Mouse (Mus musculus) lung, embryonic 14.5 days (tissue): ENCODE results near the gene Sugp1. TPM values are rescaled to one million over a fixed set of nuclear protein-coding genes. Genes with fewer than 3 reads are reported as not detected.

ENCODE experiments used
- ATAC-seq: fragments of 200-750 bp; cut with Nextera tagmentation; 2 replicates; pipeline ENCODE4 v1.8.0; 2017; ENCODE audit warnings: mild to moderate bottlenecking, moderate TSS enrichment, moderate library complexity; ENCODE audit not compliant: insufficient read depth
- DNase-seq: peaks from one replicate; pipeline ENCODE4 v3.0.0-alpha.2; 2015
- H3K27ac ChIP-seq: fragments of 300-500 bp; sonication (generic); 2 replicates; pipeline ENCODE4 v1.5.1; 2014; ENCODE audit warnings: low read depth, mild to moderate bottlenecking, moderate library complexity
- H3K27me3 ChIP-seq: fragments of 300-500 bp; sonication (generic); 2 replicates; pipeline ENCODE4 v1.6.1; 2014; ENCODE audit warnings: low read length, control low read depth; ENCODE audit not compliant: insufficient read depth
- H3K36me3 ChIP-seq: fragments of 300-500 bp; sonication (generic); 2 replicates; pipeline ENCODE4 v1.6.1; 2014; ENCODE audit warnings: control low read depth; ENCODE audit not compliant: insufficient read depth
- H3K4me1 ChIP-seq: fragments of 300-500 bp; sonication (generic); 2 replicates; pipeline ENCODE4 v1.6.1; 2014; ENCODE audit warnings: antibody characterized with exemption, control low read depth; ENCODE audit not compliant: insufficient read depth
- H3K4me2 ChIP-seq: fragments of 300-500 bp; sonication (generic); 2 replicates; pipeline ENCODE4 v1.6.1; 2014; ENCODE audit warnings: mild to moderate bottlenecking
- H3K4me3 ChIP-seq: fragments of 300-500 bp; sonication (generic); 2 replicates; pipeline ENCODE4 v1.5.1; 2014; ENCODE audit warnings: low read depth, low read length
- H3K9ac ChIP-seq: fragments of 300-500 bp; sonication (generic); 2 replicates; pipeline ENCODE4 v1.6.1; 2014
- H3K9me3 ChIP-seq: fragments of 300-500 bp; sonication (generic); 2 replicates; pipeline ENCODE4 v1.6.1; 2016; ENCODE audit warnings: low read depth, low read length, control low read depth
- CTCF ChIP-seq: IDR thresholded peaks from 2 replicates; pipeline ENCODE4 v1.5.1; 2016; ENCODE audit warnings: antibody characterized with exemption, low read depth
- WGBS: fragments of 180-500 bp; shearing (Covaris S2); extraction: QIAGEN DNeasy Blood & Tissue Kit; methylation state at CpG from one replicate; pipeline ENCODE4 v1.1.7; 2014; 5-methylcytosine and 5-hydroxymethylcytosine counted together
- polyA plus RNA-seq: library from polyadenylated mRNA; unstranded; fragments of >200 nt; fragmentation: Nextera tagmentation; extraction: Ambion mirVana; gene quantifications from 2 replicates; pipeline ENCODE4 v1.2.1, GENCODE M21; 2014

The Sugp1 gene
- polyA plus RNA-seq = 33.6 and 39.3 TPM in 2 replicates

DNA sequence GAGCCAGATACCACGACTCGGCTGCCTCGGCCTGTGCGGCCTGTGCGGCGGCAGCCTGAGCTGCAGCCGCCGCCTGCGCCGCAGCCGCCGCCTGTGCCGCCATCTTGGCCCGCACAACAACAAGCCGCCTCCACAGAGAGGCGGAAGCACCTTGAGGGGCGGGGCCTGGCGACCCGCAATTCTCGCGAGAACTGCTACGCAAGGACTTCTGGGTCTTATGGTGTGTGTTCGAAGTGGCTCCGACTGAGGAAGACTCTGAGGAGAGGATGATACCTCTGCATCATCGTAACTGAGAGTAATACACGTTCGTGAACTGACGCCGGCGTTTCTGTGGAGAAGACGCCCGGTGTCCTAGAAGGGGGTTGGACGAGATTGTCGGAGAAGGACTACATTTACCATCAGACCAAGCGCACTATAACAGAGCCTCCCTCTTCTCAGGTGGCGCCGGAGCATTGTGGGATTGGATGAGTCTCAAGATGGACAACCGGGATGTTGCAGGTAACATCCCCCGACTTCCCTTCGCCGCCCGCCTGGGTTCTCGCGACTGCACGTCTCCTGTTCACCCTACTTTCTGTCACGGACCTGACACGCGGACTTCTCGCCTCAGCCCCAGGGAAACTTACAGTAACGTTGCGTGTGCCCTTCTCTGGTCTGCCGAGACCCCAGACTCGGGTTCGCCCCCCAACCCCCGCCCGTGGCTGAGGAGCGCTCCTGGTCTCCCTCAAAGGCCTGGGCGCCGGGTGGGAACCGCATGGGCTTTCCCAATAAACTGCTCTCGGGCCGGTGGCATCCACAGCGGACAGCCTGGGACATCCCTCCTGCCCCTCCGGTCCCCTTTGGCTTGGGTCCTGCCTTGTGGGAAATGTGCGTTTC, at the start of gene Sugp1, which contains the start of gene Mau2:
Gene Sugp1 (plus strand): TSS at position 231 of the 873 bp plus-strand sequence.
Gene Mau2 (minus strand): TSS at position 152 of the 873 bp plus-strand sequence.
- Histone ChIP-seq H3K4me1 (peaks cover 9% of the 10 kb centered on the region), H3K4me3 (peak within 1 kb of the TSS; percentile 98), H3K27ac (peak within 1 kb of the TSS; percentile 80), H3K4me2 (peak within 1 kb of the TSS; percentile 97), H3K36me3 (no peaks in the 10 kb centered on the region), H3K9me3 (no peaks in the 10 kb centered on the region), H3K27me3 (no peaks in the 10 kb centered on the region), H3K9ac (peak within 1 kb of the TSS; percentile 95)
- under 1% methylated on average over 65 of the region's 65 CpGs for WGBS
- no peak for TF ChIP-seq CTCF
- ATAC-seq (peak; percentile 98), DNase-seq (peak; percentile 99)

DNA sequence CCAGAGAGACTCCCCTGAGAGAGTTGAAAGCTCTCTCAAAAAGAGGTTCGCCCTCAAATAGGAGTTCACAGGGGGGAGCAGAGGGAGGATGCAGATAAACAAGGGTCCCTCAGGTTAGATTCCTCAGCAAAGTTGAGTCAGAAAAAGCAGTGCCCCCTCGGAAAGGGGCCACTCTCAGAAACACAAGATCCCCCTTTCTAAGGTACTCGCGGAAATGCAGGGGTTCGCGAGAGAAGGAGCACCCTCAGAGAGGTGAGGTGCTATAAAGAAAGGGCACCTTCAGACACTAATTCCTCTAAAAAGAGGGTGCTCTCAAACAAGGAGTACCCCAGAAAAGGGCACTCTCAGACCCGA, 47.2 kb upstream of the Sugp1 start:
- Histone ChIP-seq H3K27ac (peak overlapping the region; percentile 94), H3K9me3 (no peaks in the 10 kb centered on the region), H3K27me3 (no peaks in the 10 kb centered on the region), H3K4me3 (peak overlapping the region; percentile 91), H3K36me3 (peaks cover 5% of the 10 kb centered on the region; the same call in 1 of the 2 replicates), H3K4me1 (peaks cover 6% of the 10 kb centered on the region), H3K9ac (peak overlapping the region; percentile 82), H3K4me2 (peak overlapping the region; percentile 75)
- DNase-seq = no peak
- WGBS = 0% methylated on average over 7 of the region's 7 CpGs
- TF ChIP-seq CTCF = no peak
- no peak for ATAC-seq

DNA sequence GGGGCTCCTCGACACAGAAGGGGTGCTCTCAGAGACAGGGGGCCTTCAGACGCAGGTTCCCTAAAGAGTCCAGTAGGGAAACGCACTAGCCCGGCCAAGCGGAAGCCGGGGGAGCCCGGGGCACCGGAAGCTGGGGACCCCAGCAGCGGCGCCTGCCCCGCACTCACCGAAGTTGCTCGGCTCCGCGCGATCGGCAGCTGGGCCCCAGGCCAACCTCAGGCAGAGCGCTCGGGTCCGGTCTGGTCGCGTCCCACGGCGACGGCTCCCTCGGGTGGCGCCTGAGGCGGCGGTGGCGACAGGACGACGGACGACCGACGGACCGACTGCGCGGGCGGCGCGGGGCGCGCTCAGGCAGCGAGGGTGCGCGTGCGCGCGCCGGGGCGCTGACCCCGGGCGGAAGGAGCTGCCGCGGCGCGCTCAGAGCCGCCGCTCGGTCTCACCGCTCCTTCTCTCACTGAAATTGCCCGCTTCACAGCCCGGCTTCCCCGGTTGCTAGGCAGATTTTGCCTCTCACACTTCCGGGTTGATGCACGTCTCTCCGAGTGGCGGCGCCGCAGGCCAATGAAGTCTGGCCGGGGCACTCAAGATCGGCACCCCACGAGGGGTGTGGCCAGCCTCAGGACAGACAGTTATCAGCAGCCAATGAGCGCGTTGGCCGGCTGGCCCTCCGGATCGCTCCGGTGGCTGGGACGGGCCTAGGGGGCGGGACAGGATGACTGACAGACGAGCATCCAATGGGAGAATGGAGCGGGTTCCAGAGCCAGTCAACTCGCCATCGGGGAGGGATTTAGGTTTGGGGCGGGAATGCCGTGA, 46.6 kb upstream of the Sugp1 start, which contains the start of gene Gatad2a:
Gene Gatad2a (minus strand): TSS at position 609 of the 813 bp plus-strand sequence.
- Histone ChIP-seq H3K27me3 (no peaks in the 10 kb centered on the region), H3K9ac (peak within 1 kb of the TSS; percentile 82), H3K27ac (peak within 1 kb of the TSS; percentile 94), H3K9me3 (no peaks in the 10 kb centered on the region), H3K4me2 (peak within 1 kb of the TSS; percentile 75), H3K36me3 (peaks cover 5% of the 10 kb centered on the region; the same call in 1 of the 2 replicates), H3K4me1 (peaks cover 6% of the 10 kb centered on the region), H3K4me3 (peak within 1 kb of the TSS; percentile 91)
- WGBS = under 1% methylated on average over 80 of the region's 87 CpGs
- DNase-seq (peak; percentile 100), ATAC-seq (peak; percentile 99)
- peak; percentile 47; the same call in 1 of the 2 replicates for TF ChIP-seq CTCF

DNA sequence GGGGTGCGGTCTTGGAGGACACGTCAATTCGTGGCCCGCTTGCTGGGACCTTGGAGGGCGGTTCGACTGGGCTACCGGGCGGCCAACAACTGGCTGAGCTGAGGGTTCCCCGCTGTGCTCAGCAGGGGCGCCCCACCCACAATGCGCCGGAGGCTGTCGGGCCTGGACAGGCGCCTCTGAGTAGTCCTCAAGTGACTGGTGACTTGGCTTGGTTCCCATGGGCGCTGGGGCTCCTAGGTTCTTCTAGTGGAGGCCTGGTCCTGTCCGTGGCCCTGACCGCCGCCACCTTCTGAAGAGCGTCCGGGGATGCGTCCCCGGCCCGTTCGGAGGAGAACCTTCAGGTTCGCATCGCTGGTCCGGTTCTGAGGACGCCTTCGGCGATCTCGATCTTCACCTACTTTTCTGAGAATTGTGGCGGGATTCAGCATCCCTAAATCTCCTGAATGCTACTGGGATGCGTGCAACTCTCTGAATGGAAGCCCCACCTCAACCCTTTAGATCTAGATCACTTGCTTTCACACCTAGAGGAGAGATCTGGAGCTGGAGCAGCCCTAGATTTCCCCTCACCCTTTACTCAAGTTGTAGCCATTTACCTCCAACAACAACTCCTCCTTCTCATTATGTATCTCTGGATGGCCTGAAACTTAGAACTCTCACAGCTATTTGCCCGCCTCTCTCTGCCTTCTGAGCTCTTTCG, 45.9 kb upstream of the Sugp1 start:
- Histone ChIP-seq H3K4me3 (peak overlapping the region; percentile 91), H3K9ac (peak overlapping the region; percentile 67), H3K4me1 (peaks cover 6% of the 10 kb centered on the region), H3K4me2 (peak overlapping the region; percentile 69), H3K27ac (peak overlapping the region; percentile 91), H3K36me3 (peaks cover 5% of the 10 kb centered on the region; the same call in 1 of the 2 replicates), H3K9me3 (no peaks in the 10 kb centered on the region), H3K27me3 (no peaks in the 10 kb centered on the region)
- 1% methylated on average over 35 of the region's 35 CpGs for WGBS
- peak; percentile 42 for TF ChIP-seq CTCF
- no peak for DNase-seq
- no peak; the same call in 1 of the 2 replicates for ATAC-seq

DNA sequence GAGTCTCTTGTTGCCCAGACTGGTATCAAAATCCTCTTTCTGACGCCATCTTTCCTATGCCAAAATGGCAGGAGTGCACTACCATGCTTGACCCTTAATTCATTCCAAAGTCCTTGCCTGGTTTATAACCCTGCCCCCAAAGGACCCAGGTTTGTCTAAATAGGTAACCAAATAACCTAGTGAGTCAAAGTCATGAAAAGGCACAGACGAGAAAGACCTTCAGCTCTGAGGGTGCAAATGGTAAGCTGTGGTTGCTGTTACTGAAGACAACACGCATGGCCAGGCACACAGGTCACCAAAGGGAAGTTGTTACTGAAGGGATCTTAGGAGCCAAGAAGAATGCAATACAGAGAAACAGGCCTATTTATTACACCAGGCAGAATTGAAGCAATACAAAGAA, 43.9 kb upstream of the Sugp1 start:
- no peak for TF ChIP-seq CTCF
- no peaks in the 10 kb centered on the region for H3K27me3 ChIP-seq
- H3K4me2 ChIP-seq = no peak overlapping the region
- H3K4me3 ChIP-seq = no peak overlapping the region
- no peak overlapping the region for H3K9ac ChIP-seq
- peaks cover 6% of the 10 kb centered on the region for H3K4me1 ChIP-seq
- H3K27ac ChIP-seq = no peak overlapping the region
- no peak for DNase-seq
- WGBS = 92% methylated on average over 3 of the region's 3 CpGs
- no peaks in the 10 kb centered on the region for H3K36me3 ChIP-seq
- H3K9me3 ChIP-seq = no peaks in the 10 kb centered on the region
- ATAC-seq = no peak

DNA sequence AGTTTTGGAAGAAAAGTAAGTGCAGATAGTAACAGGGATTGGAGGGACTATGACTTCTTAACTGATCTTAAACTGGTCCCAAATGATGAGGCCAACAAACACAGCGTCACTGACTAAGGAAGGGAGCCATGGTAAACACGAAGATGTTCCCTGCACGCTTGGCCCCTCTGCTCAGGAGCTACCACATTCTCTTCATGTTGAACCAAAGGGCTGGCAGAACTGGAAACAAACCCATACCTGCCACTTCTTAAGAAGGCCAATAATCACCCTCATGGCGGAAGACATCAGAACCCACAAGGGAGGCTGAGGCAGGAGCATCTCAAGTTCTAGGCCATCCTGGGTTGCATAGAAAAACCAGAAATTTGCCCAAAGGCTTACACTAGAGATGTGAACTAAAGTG, 43.4 kb upstream of the Sugp1 start:
- WGBS = 91% methylated on average over 4 of the region's 4 CpGs
- H3K4me2 ChIP-seq = no peak overlapping the region
- no peak for TF ChIP-seq CTCF

More for the DNA sequence above, 43.4 kb upstream of the Sugp1 start:
- Histone ChIP-seq H3K36me3 (no peaks in the 10 kb centered on the region), H3K27me3 (no peaks in the 10 kb centered on the region), H3K4me3 (no peak overlapping the region), H3K4me1 (peaks cover 6% of the 10 kb centered on the region), H3K27ac (no peak overlapping the region), H3K9me3 (no peaks in the 10 kb centered on the region), H3K9ac (no peak overlapping the region)
- DNase-seq (no peak), ATAC-seq (no peak)
